Mouse (Mus musculus): ENCODE data around the gene Prss29.

Prss29 gene

DNA sequence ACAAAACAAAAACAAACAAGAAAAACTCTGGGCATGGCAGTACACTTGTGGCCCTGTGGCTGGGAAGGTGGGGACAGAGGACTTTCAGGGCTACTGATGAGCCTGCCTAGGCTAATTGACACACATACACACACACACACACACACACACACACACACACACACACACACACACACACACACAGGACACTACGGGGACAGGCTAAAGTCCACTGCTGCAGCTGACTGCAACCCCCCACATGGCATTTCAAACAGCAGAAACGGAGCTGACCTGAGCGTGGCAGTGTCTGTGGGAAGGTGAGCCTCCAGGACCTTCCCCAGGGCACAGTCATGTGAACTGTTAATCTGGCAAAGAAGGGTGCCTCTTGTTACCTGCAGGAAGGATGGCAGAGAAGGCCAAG lies 23.0 kb downstream of the Prss29 start:
- no peak for DNase-seq (ENCODE audit: extremely low read depth, insufficient read length, low spot score)

DNA sequence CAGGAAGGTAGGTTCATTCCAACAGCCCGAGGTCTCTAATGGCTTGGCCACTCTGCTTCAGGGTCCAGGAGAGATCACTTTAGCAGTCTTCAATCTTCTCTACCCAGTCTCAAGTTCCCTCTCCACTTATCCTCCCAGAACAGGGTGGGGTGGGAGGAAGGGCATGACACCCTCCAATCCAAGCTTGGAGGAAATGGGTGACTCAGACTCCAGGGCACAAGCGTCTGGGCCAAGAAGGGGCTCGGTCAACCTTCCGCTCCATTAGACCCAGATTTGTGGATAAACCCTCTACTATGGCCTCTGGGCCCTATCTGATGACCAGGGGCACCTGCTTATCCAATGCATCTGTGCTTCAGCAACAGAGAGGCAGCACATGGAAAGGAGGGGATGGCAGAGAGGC lies 27.0 kb downstream of the Prss29 start, which contains the start of gene Tpsab1:
Gene Tpsab1, minus strand, starts transcription at position 101 of the 400 bp plus-strand sequence.
- no peak for DNase-seq (ENCODE audit: extremely low read depth, insufficient read length, low spot score)

DNA sequence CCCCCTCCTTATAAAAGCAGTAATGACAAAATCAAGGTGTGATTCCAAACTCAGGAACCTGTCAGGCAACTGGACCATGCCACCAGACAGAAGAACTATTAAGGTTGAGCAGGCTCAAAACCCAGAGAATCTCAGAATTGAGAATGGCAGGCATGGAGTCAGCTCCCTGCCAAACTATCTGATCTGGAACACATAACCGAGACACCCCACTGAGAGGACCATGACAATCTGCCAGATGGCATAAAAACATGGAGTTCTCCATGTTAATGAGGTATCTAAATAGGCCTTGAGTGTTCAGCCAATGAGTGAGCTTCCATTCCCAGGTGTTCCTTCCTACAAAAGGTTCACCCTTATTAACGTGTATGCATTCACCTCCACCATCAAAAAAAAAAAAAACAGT lies 42.8 kb downstream of the Prss29 start:
- no peak for DNase-seq (ENCODE audit: extremely low read depth, insufficient read length, low spot score)

DNA sequence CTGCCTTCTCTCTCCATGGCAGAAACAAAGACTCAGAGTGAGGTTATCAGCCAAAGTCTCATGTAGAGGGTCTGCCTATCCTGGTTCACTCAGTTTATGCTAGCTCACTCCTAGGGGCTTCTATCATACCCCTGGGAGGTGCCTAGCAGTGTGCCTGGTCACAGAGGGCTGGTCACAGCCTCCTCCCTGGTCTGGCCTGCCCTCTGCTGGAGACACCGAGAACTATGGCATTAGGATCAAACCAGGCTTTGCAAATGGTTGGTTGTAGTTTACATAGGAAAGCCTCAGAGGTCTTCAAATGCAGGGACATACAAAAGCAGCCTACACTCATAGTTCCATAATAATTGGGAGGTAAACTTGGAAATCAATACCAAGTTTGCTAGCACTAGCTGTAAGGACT lies 45.3 kb downstream of the Prss29 start:
- DNase-seq (ENCODE audit: extremely low read depth, insufficient read length, low spot score), result no peak

DNA sequence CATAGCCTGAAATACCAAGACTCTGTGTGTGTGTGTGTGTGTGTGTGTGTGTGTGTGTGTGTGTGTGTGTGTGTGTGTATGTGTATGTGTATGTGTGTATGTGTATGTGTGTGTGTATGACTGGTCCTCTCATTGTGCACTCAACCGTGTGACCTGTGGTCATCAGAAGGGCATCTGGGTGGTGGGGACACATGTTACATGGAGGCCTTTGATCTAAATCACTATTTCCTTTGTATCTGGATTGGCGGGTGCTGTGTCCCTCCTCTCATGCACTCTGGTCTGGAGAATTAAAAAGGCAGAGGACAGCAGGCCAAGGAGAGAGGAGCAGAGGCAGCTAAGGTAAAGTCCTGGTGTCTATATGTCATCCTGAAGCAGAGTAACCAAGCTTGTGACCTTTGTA lies 47.6 kb downstream of the Prss29 start, which contains the start of gene Tpsb2:
Gene Tpsb2, plus strand, starts transcription at position 301 of the 400 bp plus-strand sequence.
- no peak for DNase-seq (ENCODE audit: extremely low read depth, insufficient read length, low spot score)

DNA sequence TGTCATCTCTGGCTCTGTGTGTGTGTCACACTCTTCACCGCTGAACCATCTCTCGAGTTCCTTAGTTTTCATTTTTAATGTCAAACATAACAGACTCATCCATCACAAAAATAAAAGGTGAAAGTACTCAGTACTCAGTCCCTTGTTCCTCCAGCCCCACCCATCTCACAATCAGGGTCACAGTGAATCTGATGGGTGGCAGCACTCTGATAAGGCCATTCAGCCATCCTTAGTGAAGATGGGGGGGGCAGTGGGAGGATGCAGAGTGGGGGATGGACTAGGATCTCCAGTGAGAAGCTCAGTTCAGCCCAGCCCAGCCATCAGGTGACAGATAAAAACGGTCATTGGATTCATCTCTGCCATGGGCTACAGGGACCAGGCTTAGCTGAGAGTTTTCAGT lies 50.5 kb downstream of the Prss29 start, which contains the start of gene Tpsg1:
Gene Tpsg1, plus strand, starts transcription at position 301 of the 400 bp plus-strand sequence.
- no peak for DNase-seq (ENCODE audit: extremely low read depth, insufficient read length, low spot score)
